Mouse (Mus musculus) neural tube, postnatal 0 days (tissue): ENCODE data around the gene Mucl2. TPM values are rescaled to one million over a fixed set of nuclear protein-coding genes. Genes with fewer than 3 reads are reported as not detected.

ENCODE experiments used
- microRNA-seq: library from miRNA; unstranded; fragments of <30 nt; microRNA quantifications from one replicate; pipeline ENCODE4, GENCODE M21; 2016
- polyA plus RNA-seq: library from polyadenylated mRNA; unstranded; fragments of >200 nt; fragmentation: Nextera tagmentation; extraction: Ambion mirVana; gene quantifications from 2 replicates; pipeline ENCODE4 v1.2.1, GENCODE M21; 2015

The Mucl2 gene
- polyA plus RNA-seq: not detected in 2 replicates

DNA sequence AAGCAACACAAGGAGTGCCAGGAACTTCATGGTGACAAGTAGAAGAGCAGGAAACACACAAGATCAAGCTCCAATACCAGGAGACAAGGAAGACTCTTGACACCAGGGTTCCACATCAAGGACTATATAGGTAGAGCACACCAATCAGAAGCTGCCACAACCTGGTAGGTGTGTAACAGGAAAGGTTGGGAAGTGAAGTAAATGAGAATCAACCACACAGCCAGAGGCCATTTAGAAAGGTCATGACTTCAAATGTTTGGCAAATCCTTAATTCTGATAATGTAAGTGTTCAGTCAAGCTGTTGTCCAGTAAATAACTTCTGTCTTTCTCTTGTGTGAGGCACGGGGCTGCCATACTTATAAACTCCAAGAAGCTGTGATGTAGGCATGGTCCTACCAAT, at the start of gene Mucl2:
TSS of gene Mucl2 (minus strand) at position 101 of the 400 bp plus-strand sequence.

Small RNA genes within 50 kb of the gene (microRNA-seq; reads per million reads assigned to microRNA genes)
- not detected for gene Gm22852

Other genes starting within 250 kb of the Mucl2 start
- not detected in 2 replicates for gene Mucl1, start 143.8 kb downstream of the Mucl2 start, polyA plus RNA-seq